Mouse (Mus musculus): ENCODE data around the gene E130311K13Rik. TPM values are rescaled to one million over a fixed set of nuclear protein-coding genes. Genes with fewer than 3 reads are reported as not detected.

E130311K13Rik gene
- polyA plus RNA-seq, 1 experiment from 2014 or later: 3.9 TPM

GRCm38 (mm10) chr3:63881065-63881464 lies 48.2 kb downstream of the E130311K13Rik start:
- no peak for ATAC-seq (replicated peaks; ENCODE audit: insufficient number of reproducible peaks, low FRiP score, low TSS enrichment, low read depth)
- 84% methylated on average over 2 of the region's 2 CpGs for WGBS

GRCm38 (mm10) chr3:63878995-63879666 lies 50.1 kb downstream of the E130311K13Rik start:
- Histone ChIP-seq H3K27ac (replicated peaks; ENCODE audit: low read depth, low read length) (no peak overlapping the region), H3K36me3 (replicated peaks; ENCODE audit: control insufficient read depth, insufficient read depth, low read depth, low read length) (no peaks in the 10 kb centered on the region), H3K4me1 (ENCODE audit: control insufficient read depth, insufficient read depth, low read length) (no peaks in the 10 kb centered on the region), H3K9me3 (replicated peaks; ENCODE audit: control insufficient read depth, low read length) (no peaks in the 10 kb centered on the region), H3K4me2 (ENCODE audit: low read depth, low read length) (no peak overlapping the region), H3K27me3 (ENCODE audit: control insufficient read depth, insufficient read depth, low read length) (no peaks in the 10 kb centered on the region), H3K9ac (replicated peaks; ENCODE audit: low read length) (no peak overlapping the region), H3K4me3 (ENCODE audit: low read depth, low read length) (no peak overlapping the region)
- DNase-seq (ENCODE audit: low spot score): peak; percentile 53
- 31% methylated on average over 4 of the region's 4 CpGs for WGBS
- ATAC-seq (replicated peaks; ENCODE audit: insufficient number of reproducible peaks, low FRiP score, low TSS enrichment, low read depth): peak; percentile 83

More at GRCm38 (mm10) chr3:63881065-63881464, 48.2 kb downstream of the E130311K13Rik start:
- H3K4me3 ChIP-seq (ENCODE audit: low read depth, low read length): no peak overlapping the region
- H3K36me3 ChIP-seq (replicated peaks; ENCODE audit: control insufficient read depth, insufficient read depth, low read depth, low read length): no peaks in the 10 kb centered on the region
- no peak overlapping the region for H3K4me2 ChIP-seq (ENCODE audit: low read depth, low read length)
- H3K4me1 ChIP-seq (ENCODE audit: control insufficient read depth, insufficient read depth, low read length): no peaks in the 10 kb centered on the region
- DNase-seq (ENCODE audit: low spot score): no peak
- no peaks in the 10 kb centered on the region for H3K9me3 ChIP-seq (replicated peaks; ENCODE audit: control insufficient read depth, low read length)
- H3K27me3 ChIP-seq (ENCODE audit: control insufficient read depth, insufficient read depth, low read length): no peaks in the 10 kb centered on the region
- no peak overlapping the region for H3K9ac ChIP-seq (replicated peaks; ENCODE audit: low read length)
- H3K27ac ChIP-seq (replicated peaks; ENCODE audit: low read depth, low read length): no peak overlapping the region

- Histone ChIP-seq H3K4me3 (ENCODE audit: low read depth, low read length) (no peak overlapping the region), H3K27me3 (ENCODE audit: control insufficient read depth, insufficient read depth, low read length) (no peaks in the 10 kb centered on the region), H3K9me3 (replicated peaks; ENCODE audit: control insufficient read depth, low read length) (no peaks in the 10 kb centered on the region), H3K9ac (replicated peaks; ENCODE audit: low read length) (no peak overlapping the region), H3K27ac (replicated peaks; ENCODE audit: low read depth, low read length) (no peak overlapping the region), H3K4me2 (ENCODE audit: low read depth, low read length) (no peak overlapping the region), H3K4me1 (ENCODE audit: control insufficient read depth, insufficient read depth, low read length) (no peaks in the 10 kb centered on the region), H3K36me3 (replicated peaks; ENCODE audit: control insufficient read depth, insufficient read depth, low read depth, low read length) (no peaks in the 10 kb centered on the region)
- DNase-seq (ENCODE audit: low spot score): no peak
- 31% methylated on average over 1 of the region's 1 CpGs for WGBS
- no peak for ATAC-seq (replicated peaks; ENCODE audit: insufficient number of reproducible peaks, low FRiP score, low TSS enrichment, low read depth)
Observed at GRCm38 (mm10) chr3:63872818-63873217, 56.5 kb downstream of the E130311K13Rik start.

- Histone ChIP-seq H3K9me3 (replicated peaks; ENCODE audit: control insufficient read depth, low read length) (no peaks in the 10 kb centered on the region), H3K4me3 (ENCODE audit: low read depth, low read length) (no peak overlapping the region), H3K27me3 (ENCODE audit: control insufficient read depth, insufficient read depth, low read length) (no peaks in the 10 kb centered on the region), H3K9ac (replicated peaks; ENCODE audit: low read length) (no peak overlapping the region), H3K27ac (replicated peaks; ENCODE audit: low read depth, low read length) (no peak overlapping the region), H3K36me3 (replicated peaks; ENCODE audit: control insufficient read depth, insufficient read depth, low read depth, low read length) (no peaks in the 10 kb centered on the region), H3K4me1 (ENCODE audit: control insufficient read depth, insufficient read depth, low read length) (no peaks in the 10 kb centered on the region), H3K4me2 (ENCODE audit: low read depth, low read length) (no peak overlapping the region)
- ATAC-seq (replicated peaks; ENCODE audit: insufficient number of reproducible peaks, low FRiP score, low TSS enrichment, low read depth) (0 out of 2 replicates have a peak, but pooled peaks have one; percentile 49), DNase-seq (ENCODE audit: low spot score) (peak; percentile 47)
- 6% methylated on average over 2 of the region's 2 CpGs for WGBS
Observed at GRCm38 (mm10) chr3:63871249-63871648, 58.0 kb downstream of the E130311K13Rik start.

- Histone ChIP-seq H3K4me3 (ENCODE audit: low read depth, low read length) (no peak overlapping the region), H3K4me1 (ENCODE audit: control insufficient read depth, insufficient read depth, low read length) (no peaks in the 10 kb centered on the region), H3K9ac (replicated peaks; ENCODE audit: low read length) (no peak overlapping the region), H3K36me3 (replicated peaks; ENCODE audit: control insufficient read depth, insufficient read depth, low read depth, low read length) (no peaks in the 10 kb centered on the region), H3K27ac (replicated peaks; ENCODE audit: low read depth, low read length) (no peak overlapping the region), H3K4me2 (ENCODE audit: low read depth, low read length) (no peak overlapping the region), H3K9me3 (replicated peaks; ENCODE audit: control insufficient read depth, low read length) (no peaks in the 10 kb centered on the region), H3K27me3 (ENCODE audit: control insufficient read depth, insufficient read depth, low read length) (no peaks in the 10 kb centered on the region)
- DNase-seq (ENCODE audit: low spot score): peak; percentile 75
- ATAC-seq (replicated peaks; ENCODE audit: insufficient number of reproducible peaks, low FRiP score, low TSS enrichment, low read depth): no peak
- WGBS: 59% methylated on average over 1 of the region's 1 CpGs
Observed at GRCm38 (mm10) chr3:63868285-63868684, 61.0 kb downstream of the E130311K13Rik start.

- Histone ChIP-seq H3K36me3 (replicated peaks; ENCODE audit: control insufficient read depth, insufficient read depth, low read depth, low read length) (no peaks in the 10 kb centered on the region), H3K4me3 (ENCODE audit: low read depth, low read length) (no peak overlapping the region), H3K27me3 (ENCODE audit: control insufficient read depth, insufficient read depth, low read length) (no peaks in the 10 kb centered on the region), H3K9me3 (replicated peaks; ENCODE audit: control insufficient read depth, low read length) (no peaks in the 10 kb centered on the region; the same call in 1 of the 2 replicates), H3K4me1 (ENCODE audit: control insufficient read depth, insufficient read depth, low read length) (no peaks in the 10 kb centered on the region), H3K27ac (replicated peaks; ENCODE audit: low read depth, low read length) (no peak overlapping the region), H3K4me2 (ENCODE audit: low read depth, low read length) (no peak overlapping the region), H3K9ac (replicated peaks; ENCODE audit: low read length) (no peak overlapping the region)
- ATAC-seq (replicated peaks; ENCODE audit: insufficient number of reproducible peaks, low FRiP score, low TSS enrichment, low read depth) (no peak), DNase-seq (ENCODE audit: low spot score) (no peak)
- whole genome bisulfite sequencing: 66% methylated on average over 2 of the region's 2 CpGs
Observed at GRCm38 (mm10) chr3:63865069-63865468, 64.2 kb downstream of the E130311K13Rik start.

Other genes starting within 250 kb of the E130311K13Rik start
- gene Plch1, start 30.0 kb downstream of the E130311K13Rik start, polyA plus RNA-seq (2014; fragmentation: Nextera tagmentation; extraction: Ambion mirVana): 13.8 and 16.5 TPM in 2 replicates
- gene Slc33a1, start 35.3 kb upstream of the E130311K13Rik start, polyA plus RNA-seq (2014; fragmentation: Nextera tagmentation; extraction: Ambion mirVana): 12.5 and 14.8 TPM in 2 replicates
- gene Gmps, start 46.6 kb upstream of the E130311K13Rik start, polyA plus RNA-seq (2014; fragmentation: Nextera tagmentation; extraction: Ambion mirVana): 76.0 and 81.8 TPM in 2 replicates
- gene Vmn2r1, start 152.1 kb upstream of the E130311K13Rik start, polyA plus RNA-seq (2014; fragmentation: Nextera tagmentation; extraction: Ambion mirVana): 0.03 and 0.07 TPM in 2 replicates
- gene Vmn2r2, start 212.5 kb upstream of the E130311K13Rik start, polyA plus RNA-seq (2014; fragmentation: Nextera tagmentation; extraction: Ambion mirVana): 0.04 and 0.07 TPM in 2 replicates

All from embryonic facial prominence, embryonic 11.5 days (tissue).